Mouse (Mus musculus) right cerebral cortex, postnatal 25 days (tissue): ENCODE data around the gene Eri2.

Experiments used
- DNase-seq: peaks from one replicate; pipeline ENCODE4 v3.0.0; 2022

Gene Eri2

DNA sequence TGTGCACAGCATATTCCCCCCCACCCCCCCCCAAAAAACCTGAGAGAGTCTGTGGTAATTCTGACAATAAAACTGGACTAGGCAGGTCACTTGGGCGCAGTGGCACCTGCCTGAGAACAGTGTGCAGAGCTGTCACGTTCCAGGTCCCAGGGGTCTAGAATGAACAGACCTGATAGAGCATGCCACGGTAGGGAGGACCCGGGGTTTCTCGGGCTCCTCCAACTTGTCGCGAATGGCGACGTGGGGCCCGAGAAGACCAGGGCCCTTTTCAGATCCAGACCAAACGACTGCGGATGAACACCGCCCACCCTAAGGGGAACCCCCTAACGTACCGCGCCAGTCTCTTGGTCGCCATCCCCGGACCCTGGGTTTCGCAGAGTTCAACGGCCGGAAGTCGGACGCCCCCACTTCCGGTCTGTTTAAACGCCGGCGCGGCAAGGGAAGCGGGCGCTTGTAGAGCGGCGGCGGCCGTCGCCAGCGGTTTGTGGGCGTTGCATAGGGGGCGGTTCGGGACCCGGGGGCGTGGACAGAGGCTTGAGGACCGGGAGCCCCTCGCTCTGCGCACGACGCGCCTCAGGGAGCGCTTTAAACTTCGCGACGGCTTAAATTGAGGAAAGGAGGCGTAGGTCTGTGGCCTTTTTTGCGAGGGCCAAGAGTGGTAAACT is at the start of gene Eri2, which contains the start of gene Rexo5:
TSS of gene Eri2 (minus strand) at position 473 of the 665 bp plus-strand sequence.
TSS of gene Rexo5 (plus strand) at position 421 of the 665 bp plus-strand sequence.
- peak; percentile 76 for DNase-seq

DNA sequence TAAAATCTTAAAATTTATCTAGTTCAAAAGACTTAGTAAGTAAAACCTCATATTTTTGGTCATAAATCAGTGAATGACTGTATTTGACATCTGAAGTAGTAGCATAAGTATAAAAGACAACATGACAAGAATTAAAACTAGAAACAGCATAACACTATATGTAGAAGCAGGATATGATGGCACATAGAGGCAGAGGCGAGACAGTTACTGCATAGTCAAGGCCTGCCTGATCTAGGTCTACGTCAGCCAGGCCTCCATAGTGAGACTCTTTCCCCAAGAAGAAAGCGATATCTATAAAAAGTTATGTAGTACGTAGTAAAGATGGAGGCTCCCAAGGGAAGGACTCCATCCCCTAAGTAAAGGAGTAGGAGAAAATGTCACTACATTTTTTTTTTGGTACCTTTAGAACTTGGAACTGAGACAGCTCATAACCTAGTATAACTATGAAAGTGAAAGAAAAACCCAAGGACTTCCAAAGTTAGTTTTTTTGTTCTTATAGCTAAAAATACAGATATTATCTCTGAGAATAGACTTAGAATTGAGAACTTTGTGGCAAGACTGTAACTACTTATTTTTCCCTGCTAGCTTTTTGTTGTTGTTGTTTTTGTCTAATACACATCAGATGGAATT is 48.1 kb upstream of the Eri2 start:
- DNase-seq: no peak

DNA sequence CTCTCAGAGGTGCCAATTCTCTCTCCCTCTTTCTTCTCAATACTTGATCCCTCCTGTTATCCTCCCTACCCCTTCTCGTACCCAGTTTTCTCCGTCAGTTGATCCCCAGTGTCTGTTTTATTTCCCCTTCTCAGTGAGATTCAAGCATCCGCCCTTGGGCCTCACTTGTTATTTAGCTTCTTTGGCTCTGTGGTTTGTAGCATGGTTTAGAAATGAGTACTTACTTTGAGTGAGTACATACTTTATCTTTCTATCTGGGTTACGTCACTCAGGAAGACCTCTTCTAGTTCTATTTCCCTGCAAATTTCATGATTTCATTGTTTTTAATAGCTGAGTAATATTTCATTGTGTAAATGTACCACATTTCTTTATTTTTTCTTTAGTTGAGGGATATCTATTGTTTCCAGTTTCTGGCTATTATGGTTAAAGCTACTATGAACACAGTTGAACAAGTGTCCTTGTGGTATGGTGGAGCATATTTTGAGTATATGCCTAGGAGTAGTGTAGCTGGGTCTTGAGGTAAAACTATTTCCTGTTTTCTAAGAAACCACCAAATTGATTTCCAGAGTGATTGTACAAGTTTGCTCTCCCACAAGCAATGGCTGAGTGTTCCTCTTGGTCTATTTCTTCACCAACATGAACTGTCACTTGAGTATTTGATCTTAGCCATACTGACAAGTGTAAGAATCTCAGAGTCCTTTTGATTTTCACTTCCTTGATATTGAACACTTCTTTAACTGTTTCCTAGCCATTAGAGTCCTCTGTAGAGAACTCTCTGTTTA is 42.3 kb upstream of the Eri2 start:
- no peak for DNase-seq

DNA sequence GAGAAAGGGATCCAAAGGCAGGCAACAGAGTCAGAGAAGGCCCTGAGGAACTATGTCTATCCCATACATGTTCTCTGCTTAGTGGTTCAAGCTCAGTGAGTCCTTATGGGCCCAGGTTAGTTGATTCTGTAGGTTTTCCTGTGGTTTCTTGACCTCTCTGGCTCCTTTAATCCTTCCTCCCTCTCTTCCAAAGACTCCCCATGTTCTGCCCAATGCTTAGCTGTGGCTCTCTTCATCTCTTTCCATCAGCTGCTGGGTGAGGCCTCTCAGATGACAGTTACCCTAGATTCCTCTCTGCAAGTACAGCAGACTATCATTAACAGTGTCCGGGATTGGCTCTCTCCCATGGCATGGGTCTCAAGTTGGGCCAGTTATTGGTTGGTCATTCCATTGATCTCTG is 41.5 kb upstream of the Eri2 start:
- no peak for DNase-seq

DNA sequence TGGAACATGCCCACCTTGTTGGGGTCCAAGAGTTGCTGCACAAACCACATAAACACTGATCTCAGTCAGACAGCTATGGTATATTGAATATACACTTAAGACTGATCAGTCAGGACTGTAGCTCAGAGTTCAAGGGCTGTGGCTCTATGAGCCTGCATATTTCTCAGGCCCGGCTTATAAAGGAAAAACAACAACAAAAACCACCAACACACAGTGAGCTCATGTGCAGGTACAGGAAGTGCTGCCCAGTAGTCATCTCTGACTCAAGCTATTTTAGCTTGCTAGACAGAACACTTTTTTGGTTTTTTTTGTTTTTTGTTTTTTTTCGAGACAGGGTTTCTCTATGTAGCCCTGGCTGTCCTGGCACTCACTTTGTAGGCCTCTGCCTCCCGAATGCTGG is 14.9 kb upstream of the Eri2 start:
- DNase-seq: no peak

DNA sequence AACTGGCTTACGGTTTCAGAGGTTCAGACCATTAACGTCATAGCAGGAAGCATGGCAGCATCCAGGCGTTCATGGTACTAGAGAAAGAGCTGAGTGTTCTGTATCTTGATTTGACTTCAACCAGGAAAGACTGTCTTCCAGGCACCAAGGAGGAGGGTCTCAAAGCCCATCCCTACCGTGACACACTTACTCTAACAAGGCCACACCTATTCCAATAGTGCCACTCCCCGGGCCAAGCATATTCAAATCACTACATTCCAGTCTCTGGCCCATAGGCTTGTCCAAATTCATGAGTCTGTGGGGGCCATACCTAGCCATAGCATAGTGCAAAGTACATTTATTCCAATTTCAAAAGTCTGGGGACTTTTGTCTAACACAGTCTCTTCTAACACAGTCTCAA is 13.5 kb upstream of the Eri2 start:
- DNase-seq: no peak

DNA sequence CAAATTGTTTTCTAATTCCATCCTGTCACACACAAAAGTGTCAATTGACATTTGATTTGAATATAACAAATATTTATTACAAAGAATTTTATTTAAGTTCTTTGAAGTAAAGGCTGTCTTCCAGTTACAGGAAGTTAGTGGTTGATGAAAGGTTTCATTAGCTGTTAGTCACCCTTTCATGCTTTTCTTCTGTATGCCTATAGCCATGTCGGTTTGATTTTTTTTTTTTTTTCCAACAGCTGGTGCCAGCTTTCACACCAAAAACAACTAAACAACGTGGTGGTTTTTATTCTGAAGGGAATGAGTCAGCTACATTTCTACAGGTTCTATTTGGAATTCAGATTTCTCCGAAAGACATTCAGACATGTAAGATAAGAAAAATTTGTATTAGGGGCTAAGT is 7.1 kb upstream of the Eri2 start:
- DNase-seq: no peak

DNA sequence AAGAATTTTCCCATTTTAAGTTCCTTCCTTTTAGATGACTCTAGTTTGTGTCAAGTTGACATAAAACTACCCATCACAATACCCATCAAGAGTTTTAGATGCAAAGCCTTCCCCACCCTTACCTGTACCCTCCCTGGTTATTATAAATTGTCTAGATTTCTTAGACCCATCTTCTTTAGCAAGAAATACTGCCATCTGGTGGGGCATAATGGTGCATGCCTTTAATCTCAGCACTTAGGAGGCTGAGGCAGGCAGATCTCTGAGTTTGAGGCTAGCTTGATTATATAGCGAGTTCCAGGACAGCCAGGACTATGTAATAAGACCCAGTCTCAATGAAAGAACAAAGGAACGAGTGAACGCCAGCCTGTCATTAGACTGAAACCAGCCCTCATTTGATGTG is 6.6 kb upstream of the Eri2 start:
- DNase-seq: no peak

DNA sequence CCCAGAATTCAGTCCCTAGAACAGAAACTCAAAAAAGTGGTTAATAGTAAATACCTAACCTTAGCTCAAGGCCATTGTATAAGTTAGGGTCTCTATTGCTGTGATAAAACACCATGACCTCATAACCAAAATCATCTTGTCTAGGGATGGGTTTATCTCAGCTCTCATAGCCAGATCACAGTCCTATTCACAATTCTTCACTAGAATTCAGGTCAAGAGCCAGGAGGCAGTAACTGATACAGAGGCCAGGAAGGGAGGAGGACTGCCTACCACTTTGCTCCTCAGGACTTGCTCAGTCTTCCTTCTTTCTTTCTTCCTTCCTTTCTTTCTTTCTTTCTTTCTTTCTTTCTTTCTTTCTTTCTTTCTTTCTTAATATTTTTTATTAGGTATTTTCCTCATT is 1.5 kb upstream of the Eri2 start:
- DNase-seq: no peak

DNA sequence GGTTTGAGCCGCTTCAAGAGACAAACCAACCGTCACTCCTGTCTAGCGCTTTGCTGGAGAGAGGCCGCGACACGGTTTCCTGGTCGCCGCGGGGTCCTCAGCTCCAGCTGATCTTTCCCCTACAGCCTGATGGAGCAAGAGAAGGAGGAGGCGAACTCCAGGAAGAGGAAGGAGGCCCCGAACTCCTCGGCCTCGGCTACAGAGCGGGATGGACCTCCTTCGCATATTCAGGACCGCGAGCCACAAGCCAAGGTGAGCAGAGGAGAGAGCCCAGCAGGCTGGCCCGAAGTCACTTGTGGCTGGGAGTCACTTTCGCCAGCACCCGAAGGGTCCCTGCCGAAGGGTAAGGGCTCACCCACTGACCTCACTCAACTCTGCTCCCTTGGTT is 387 bp upstream of the Eri2 start:
- no peak for DNase-seq

DNA sequence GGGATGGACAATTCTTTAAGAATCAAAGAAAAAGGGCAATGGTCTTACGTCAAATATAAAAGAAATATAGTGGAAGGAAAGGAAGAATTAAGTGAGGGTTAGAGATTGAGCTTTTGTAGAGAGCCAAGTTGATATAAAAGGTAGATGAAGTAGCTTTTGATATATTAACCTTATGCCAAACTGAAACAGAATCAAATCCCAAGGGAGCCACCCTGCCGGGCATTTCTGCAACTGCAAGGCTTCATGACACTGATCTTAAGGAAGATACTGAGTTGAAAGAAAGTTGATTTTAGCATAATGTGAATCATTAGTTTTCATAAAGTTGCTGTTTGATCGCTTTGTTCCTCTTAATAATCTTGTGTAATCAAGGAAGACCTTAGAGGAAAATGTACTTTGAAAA is 4.8 kb downstream of the Eri2 start:
- no peak for DNase-seq

DNA sequence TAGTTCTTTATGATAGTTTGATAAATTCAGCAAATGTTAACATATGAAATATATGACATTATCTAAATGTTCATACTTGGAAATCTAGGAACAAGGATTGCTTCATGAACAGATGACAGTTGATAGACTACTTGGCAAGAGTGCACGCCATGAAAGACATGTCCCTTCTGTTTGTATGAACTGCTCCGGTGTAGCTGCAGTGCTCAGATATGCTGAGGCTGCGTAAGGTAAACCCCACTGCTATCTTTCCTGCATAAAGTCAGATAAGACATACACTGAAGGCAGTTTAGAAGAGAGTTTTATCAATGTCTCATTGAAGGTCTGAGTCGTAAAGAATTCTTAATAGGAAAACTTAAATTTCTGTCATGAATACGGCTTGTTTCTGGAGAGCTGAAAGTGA is 8.9 kb downstream of the Eri2 start:
- no peak for DNase-seq

DNA sequence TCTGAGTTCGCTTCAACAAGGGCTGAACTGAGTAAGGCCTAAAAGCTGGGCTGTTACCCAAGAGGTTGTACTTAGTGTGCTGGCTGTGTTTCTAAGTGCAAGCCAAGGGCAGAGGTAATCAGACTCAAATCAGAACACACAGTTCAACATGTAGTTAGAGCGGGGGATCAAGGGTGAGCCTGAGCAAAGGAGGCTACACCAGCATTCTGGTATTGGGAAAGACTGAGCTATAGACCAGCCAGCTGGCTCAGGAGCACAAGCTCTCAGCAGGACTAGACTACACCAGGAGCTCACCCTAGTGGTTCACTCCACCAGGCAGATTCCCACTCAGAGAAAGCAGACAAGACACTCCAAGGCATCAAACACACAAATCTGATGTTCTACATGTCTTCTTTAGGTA is 10.4 kb downstream of the Eri2 start:
- DNase-seq: no peak

DNA sequence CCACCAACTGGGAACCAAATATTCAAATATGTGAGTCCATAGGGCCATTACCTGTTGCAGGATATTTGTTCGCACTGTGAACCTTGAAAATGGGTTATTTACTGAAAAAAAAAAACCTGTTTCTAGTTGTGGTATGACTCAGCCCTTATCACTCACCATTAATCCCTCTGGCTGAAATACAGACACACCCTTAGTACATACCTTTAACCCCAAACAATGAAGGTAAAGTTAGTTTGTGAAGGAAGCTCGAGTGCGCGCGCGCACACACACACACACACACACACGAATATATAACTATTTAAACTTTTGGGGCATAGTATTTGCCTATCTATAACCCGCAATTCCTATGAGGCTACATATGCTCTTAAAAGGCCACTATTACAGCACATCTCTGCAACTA is 24.0 kb downstream of the Eri2 start:
- DNase-seq: no peak

DNA sequence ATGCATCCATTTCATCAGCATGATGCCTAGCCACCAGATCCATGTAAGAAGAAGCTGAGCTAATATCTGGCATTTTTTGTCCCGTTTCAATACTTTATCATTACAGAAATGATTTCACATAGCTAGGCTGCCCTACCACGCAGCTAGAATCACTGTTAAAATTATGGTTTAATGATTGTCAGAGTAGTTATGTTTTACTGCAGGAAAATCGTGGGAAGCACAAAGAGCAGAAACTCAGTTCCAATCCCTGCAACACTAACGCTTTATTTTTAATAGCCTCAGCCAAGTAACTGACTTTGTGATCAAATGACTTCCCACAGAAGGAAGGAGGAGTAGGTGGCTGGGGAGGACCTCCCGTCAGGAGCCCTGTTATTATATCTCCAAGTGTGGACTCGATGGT is 26.9 kb downstream of the Eri2 start:
- DNase-seq: no peak

DNA sequence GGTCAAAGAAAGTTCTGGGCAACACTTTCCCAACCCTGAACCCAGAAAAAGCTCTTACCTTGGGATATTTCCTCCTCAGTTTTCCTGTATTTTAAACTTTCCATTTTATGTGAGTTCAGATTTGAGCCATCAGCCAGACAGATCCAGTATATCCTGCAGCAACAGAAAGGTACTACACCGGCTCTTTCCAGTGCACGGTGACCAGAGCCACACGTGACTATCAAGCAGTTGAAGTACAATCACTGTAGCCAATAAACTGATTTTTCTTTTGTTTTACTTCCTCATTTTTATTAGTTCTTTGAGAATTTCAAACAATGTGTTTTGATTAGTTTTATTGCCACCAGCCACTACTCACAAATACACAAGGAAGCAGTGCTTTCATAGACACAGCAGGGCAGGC is 29.5 kb downstream of the Eri2 start:
- no peak for DNase-seq

DNA sequence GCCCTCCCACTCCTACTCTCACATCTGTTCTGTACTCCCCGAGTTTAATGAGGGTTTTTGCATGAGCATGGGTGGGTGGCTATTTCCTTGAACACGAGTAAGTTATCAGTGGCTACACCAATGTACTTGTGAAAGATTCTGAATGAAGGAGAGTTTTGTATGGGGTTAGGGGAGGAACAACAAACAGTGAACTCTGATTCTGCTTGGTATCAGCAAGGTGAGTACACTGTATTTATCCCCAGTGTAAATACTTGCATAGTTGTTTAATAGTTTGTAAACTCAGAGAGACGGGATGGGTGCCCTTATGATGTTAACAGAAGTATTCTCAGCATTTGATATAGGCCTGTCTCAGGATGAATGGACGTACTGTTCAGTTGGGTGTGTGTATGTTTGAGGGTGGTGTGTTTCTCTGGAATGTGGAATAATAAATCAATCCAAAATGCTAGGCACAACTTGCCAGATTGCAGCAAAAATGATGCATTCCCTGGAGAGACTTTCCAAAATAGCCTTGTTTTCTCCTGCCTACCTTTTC is 31.6 kb downstream of the Eri2 start:
- no peak for DNase-seq

DNA sequence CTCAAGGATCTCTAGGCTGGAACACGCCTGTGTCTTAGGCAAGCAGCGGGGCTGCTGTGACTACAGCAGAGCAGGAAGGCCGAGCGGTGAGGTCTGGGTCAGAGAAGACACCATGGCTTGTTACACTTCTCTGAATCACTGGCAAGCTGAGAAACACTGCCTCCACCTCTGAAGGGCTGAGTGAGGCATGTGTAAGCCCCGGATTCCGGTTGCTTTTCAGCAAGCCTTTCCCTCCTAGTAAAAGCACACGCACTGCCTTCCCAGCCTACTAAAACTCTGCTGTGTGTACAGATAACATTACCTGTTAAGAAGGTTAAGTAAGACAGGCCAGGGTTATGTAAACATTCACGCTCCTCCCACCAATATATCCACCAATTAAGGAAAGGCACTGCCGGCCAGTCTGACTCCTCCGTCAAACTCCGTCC is 33.3 kb downstream of the Eri2 start, which contains the start of gene Acsm3:
TSS of gene Acsm3 (plus strand) at position 397 of the 425 bp plus-strand sequence.
- DNase-seq: no peak

DNA sequence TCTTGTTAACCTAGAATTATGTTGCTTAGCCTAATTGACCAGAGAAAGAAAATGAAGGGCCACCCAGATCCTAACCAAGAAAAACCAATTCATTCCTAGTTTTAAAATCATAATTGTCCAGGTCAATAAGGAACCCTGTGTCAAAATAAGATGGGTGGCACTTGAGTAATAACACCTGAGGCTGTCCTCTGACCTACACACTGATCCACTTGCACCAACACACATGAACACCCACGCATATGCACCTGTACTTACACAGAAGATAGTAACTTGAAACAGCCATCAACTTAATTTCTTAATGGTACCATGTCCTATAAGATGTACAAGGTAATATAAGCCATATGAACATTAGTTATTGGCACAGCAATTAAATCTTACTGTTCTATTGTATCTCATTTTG is 40.2 kb downstream of the Eri2 start:
- DNase-seq: no peak

DNA sequence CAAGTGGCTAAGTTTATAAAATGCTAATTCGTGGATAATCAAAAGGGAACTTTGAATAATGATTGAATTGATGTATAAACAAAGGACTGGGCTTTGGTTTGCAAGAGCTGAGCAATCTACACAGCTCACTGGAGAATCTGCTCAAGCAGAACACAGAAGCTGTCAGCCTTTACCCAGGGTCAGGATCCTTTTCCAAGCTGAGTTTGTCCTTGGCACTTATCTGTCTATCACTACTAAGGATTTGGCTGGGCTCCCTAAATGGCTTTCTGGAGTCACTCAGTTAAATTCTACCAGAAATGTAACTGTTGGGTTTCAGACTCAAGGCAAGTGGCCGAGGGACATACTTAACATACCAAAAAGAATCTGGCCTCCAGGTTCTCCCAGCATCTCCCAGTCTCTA is 43.9 kb downstream of the Eri2 start:
- DNase-seq: no peak

DNA sequence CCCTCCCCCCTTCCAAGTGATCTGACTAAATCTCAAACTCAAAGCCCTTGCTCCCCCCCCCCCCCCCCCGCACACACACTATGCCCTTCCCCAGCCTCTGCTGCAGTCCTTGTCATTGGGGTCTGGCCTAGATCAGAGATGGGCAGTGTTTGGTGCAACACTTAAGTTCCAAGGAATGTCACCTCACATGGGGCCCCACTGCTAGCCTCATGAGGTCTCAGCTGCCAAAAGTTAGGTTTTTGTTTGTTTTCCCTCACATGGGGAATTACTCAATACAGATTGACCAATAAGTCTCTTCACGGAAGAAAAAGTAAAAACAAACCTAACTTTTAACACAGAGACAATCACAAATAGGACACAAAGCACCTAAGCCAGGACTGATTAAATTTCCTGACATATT is 45.1 kb downstream of the Eri2 start:
- DNase-seq: no peak

DNA sequence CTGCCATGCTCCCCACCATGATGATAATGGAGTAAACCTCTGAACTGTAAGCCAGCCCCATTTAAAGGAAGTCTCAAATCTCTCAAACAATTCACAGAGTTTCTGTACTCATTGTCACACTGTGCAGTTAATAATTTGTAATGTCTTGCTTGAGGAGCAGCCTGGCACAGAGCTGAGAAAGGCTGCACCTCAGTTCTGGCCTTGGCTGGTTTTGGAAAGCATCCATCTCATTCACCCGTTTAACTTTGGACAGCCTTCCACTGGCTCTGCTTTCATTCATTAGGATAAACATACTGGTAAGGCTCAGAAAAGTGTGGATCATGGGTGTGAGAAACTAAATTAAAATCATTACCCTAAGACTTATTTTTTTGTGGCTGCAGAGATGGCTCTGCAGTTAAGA is 48.0 kb downstream of the Eri2 start:
- DNase-seq: no peak

DNA sequence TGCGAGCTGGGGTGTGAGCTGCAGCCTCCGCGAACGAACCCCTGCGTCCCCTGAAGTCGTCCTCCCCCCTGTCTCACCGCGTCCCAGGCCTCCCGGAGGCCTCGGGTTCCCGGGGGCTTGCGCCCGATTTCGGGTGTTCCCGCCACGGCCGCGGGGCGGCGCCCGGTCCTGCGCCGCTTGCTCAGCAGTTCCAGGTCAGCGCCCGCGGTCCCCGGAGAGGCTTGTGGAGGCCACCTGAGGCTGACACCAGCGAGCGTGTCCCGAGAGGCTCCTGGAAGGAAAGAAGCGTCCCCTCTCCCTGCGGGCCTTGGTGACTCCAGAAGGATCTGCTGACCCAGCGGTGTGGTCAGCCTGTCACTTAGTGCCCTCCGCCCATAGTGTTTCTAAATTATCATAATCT is 49.5 kb downstream of the Eri2 start:
- no peak for DNase-seq
